Mouse (Mus musculus): Measurements from ENCODE around the gene Oas1h.
"Not testable (repeated sequence)": the region's sequence is repeated elsewhere in the genome, so short reads cannot be mapped to it uniquely, and the experiment has no call there.

Oas1h gene

GRCm38 (mm10) chr5:120881681-120882080 lies 20.5 kb downstream of the Oas1h start:
- not testable (repeated sequence) for DNase-seq (ENCODE audit: low read depth, low spot score)

- not testable (repeated sequence) for DNase-seq (ENCODE audit: low read depth, low spot score)
These were observed 26.2 kb downstream of the Oas1h start, which contains the start of gene Oas1g for GRCm38 (mm10) chr5:120887413-120887812. Gene Oas1g (minus strand): TSS chr5:120887613.

- DNase-seq (ENCODE audit: low read depth, low spot score): no peak
These were observed 26.6 kb downstream of the Oas1h start for GRCm38 (mm10) chr5:120887831-120888230.

- DNase-seq (ENCODE audit: low read depth, low spot score): not testable (repeated sequence)
These were observed 27.1 kb downstream of the Oas1h start for GRCm38 (mm10) chr5:120888294-120888815.

GRCm38 (mm10) chr5:120890026-120890425 lies 28.8 kb downstream of the Oas1h start:
- no peak for DNase-seq (ENCODE audit: low read depth, low spot score)

GRCm38 (mm10) chr5:120890991-120891390 lies 29.8 kb downstream of the Oas1h start:
- DNase-seq (ENCODE audit: low read depth, low spot score): no peak

GRCm38 (mm10) chr5:120891566-120892242 lies 30.5 kb downstream of the Oas1h start:
- not testable (repeated sequence) for DNase-seq (ENCODE audit: low read depth, low spot score)

GRCm38 (mm10) chr5:120892243-120892660 lies 31.0 kb downstream of the Oas1h start:
- no peak for DNase-seq (ENCODE audit: low read depth, low spot score)

- not testable (repeated sequence) for DNase-seq (ENCODE audit: low read depth, low spot score)
These were observed 32.6 kb downstream of the Oas1h start for GRCm38 (mm10) chr5:120893866-120894265.

- not testable (repeated sequence) for DNase-seq (ENCODE audit: low read depth, low spot score)
These were observed 33.5 kb downstream of the Oas1h start for GRCm38 (mm10) chr5:120894692-120895091.

GRCm38 (mm10) chr5:120895231-120895900 lies 34.1 kb downstream of the Oas1h start:
- DNase-seq (ENCODE audit: low read depth, low spot score): no peak

- DNase-seq (ENCODE audit: low read depth, low spot score): no peak
These were observed 37.1 kb downstream of the Oas1h start for GRCm38 (mm10) chr5:120898307-120898706.

- DNase-seq (ENCODE audit: low read depth, low spot score): no peak
These were observed 37.5 kb downstream of the Oas1h start for GRCm38 (mm10) chr5:120898726-120899125.

- no peak for DNase-seq (ENCODE audit: low read depth, low spot score)
These were observed 39.4 kb downstream of the Oas1h start for GRCm38 (mm10) chr5:120900666-120901065.

- DNase-seq (ENCODE audit: low read depth, low spot score): no peak
These were observed 40.8 kb downstream of the Oas1h start for GRCm38 (mm10) chr5:120902056-120902455.

- DNase-seq (ENCODE audit: low read depth, low spot score): not testable (repeated sequence)
These were observed 45.8 kb downstream of the Oas1h start, which contains the start of gene Oas1a for GRCm38 (mm10) chr5:120906791-120907733. Gene Oas1a (minus strand): TSS chr5:120907521.

- DNase-seq (ENCODE audit: low read depth, low spot score): no peak
These were observed 47.1 kb downstream of the Oas1h start for GRCm38 (mm10) chr5:120908196-120908920.

GRCm38 (mm10) chr5:120914204-120914603 lies 53.0 kb downstream of the Oas1h start, which contains the start of gene Oas1d:
Gene Oas1d (plus strand): TSS chr5:120914536.
- not testable (repeated sequence) for DNase-seq (ENCODE audit: low read depth, low spot score)

GRCm38 (mm10) chr5:120919156-120919935 lies 58.1 kb downstream of the Oas1h start:
- not testable (repeated sequence) for DNase-seq (ENCODE audit: low read depth, low spot score)

- DNase-seq (ENCODE audit: low read depth, low spot score): no peak
These were observed 59.1 kb downstream of the Oas1h start for GRCm38 (mm10) chr5:120920296-120920695.
